Mouse (Mus musculus) large intestine, adult 2 months (tissue): Measurements from ENCODE around the gene Lhx6. TPM values are rescaled to one million over a fixed set of nuclear protein-coding genes. Genes with fewer than 3 reads are reported as not detected.

Source experiments
- DNase-seq: peaks from one replicate; pipeline ENCODE4 v3.0.0-alpha.2; 2012; ENCODE audit warnings: low read depth, low spot score
- WGBS: fragments of 180-500 bp; shearing (Covaris S2); methylation state at CpG from one replicate; pipeline ENCODE4 v1.1.7; 2018; 5-methylcytosine and 5-hydroxymethylcytosine counted together
- polyA plus RNA-seq: library from polyadenylated mRNA; depleted of rRNA; stranded (reverse); fragments of >200 nt; gene quantifications from 2 replicates; pipeline ENCODE4 v1.2.3, GENCODE M21; 2012

The Lhx6 gene
- polyA plus RNA-seq, 1 experiment: 0.55 TPM

- no peak for DNase-seq
- 11% methylated on average over 18 of the region's 18 CpGs for WGBS
Measured at GRCm38 (mm10) chr2:36097129-36097815, 7.9 kb downstream of the Lhx6 start.

- WGBS: 8% methylated on average over 31 of the region's 31 CpGs
- no peak for DNase-seq
Measured at GRCm38 (mm10) chr2:36093914-36094475, 11.2 kb downstream of the Lhx6 start.

GRCm38 (mm10) chr2:36093301-36093700 lies 11.9 kb downstream of the Lhx6 start:
- WGBS: 39% methylated on average over 7 of the region's 7 CpGs
- no peak for DNase-seq

GRCm38 (mm10) chr2:36092748-36093147 lies 12.5 kb downstream of the Lhx6 start:
- WGBS: 15% methylated on average over 4 of the region's 4 CpGs
- no peak for DNase-seq

DNA sequence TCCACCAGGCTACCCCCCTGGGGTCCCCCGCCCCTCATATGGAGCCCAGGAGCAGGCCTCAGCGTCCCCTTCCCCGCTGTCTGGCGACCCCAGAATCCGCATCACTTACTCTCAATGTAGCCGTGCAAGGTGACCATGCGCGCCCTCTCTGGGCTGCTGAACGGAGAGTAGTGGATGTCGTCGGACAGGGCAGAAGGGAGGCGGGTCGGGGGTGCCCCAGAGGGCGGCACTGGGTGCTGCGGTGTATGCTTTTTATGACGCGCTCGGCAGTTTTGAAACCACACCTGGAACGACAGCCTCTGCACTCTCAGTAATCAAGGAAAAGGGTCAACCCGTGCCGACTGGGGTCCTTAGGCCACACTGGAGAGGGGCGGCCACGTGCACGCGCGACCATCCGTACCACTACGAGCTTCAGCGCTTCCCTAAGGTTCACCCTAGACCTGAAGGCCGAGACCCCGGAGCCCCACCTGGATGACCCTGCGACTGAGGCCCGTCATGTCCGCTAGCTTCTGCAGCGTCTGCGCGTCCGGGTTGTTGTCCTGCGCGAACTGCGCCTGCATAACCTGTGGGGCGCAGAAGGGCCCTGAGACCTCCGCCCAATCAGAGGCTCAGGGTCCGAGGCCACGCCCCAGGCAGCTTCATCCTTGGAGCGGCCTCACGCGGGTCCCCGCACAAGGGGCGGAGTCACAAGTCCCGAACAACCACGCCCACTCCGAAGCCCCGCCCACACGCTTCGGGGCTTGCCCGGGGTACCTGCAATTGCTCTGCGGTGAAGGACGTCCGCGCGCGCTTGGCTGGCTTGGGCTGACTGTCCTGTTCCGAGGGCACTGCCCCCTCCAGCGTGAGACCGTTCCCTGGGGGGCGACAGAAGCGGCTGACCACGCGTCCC lies 14.1 kb downstream of the Lhx6 start:
- no peak for DNase-seq
- WGBS: 4% methylated on average over 70 of the region's 70 CpGs

DNA sequence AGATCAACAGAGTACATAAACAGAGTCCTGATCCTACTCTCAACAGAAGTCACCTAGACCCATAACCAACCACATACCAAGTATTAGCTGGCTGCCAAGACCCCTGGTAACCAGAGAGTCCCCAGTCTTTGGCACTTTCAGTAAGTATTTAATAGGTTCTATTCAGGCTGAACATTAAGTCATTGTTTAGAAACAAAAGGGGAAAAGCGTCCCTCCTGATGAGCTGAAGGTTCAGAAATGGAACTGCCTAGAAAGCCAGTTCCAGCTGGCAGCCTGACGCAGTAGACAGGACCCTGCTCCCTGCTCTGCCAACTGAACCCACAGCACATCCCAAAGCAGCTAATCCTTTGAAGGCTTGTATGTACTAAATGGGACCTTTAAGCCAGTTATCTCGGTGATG lies 16.0 kb downstream of the Lhx6 start:
- no peak for DNase-seq
- 40% methylated on average over 3 of the region's 3 CpGs for WGBS

DNA sequence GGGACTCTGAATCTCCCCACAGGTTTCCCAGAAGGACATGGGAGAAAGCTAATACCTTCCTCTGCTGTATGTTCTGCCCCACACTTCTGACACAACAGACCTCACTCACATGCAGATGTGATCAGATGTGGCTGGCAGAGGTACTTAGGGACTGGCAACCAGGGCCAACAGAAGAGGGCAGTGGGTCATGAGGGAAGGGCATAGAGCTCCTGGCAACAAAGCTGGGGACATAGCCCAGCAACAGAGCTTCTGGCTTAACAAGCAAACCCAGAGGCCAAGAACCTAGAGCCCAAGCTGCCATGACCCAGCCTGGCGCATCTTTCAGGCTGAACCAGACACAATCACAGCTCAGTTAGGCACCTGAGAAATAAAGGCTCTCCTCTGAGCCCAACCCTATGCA lies 20.2 kb downstream of the Lhx6 start:
- 96% methylated on average over 1 of the region's 1 CpGs for WGBS
- no peak for DNase-seq

DNA sequence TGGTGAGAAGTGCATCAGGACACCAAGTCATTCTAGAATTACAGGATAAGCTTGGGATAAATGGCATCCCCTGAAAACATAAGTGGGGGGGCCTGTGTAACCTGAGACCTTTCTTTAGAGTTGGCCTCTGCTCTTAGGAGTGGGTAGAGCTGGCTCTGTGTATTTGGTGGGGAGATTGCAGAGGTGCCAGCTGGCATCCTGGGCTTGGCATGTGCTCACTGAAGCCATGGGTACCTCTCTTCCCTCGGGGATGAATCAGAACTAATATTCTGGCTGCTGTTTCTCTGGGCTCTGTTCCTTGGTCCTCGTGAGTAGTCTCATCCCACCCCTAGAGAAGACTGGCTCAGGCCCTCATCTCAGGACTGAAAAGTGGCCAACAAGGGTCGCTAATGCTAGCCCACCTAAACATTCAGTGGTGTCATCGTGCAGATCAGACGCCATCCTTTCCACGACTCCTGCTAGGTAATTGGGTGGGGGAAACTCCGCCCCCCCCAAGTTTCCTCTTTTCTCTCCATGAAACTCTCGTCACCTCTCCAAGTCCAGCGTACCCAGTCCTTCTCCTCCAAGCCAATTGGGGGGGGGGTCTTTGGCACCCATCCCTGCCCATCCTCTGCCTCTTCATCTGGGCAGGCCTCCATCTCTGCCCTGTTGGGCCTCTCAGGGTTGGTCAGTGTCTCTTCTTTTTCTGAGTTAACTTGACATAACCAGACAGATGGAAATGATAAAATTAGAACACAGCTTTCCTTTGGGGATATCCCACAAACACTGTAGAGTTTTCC lies 22.2 kb downstream of the Lhx6 start:
- DNase-seq: no peak
- WGBS: 78% methylated on average over 9 of the region's 9 CpGs

GRCm38 (mm10) chr2:36081446-36081845 lies 23.8 kb downstream of the Lhx6 start:
- 14% methylated on average over 9 of the region's 9 CpGs for WGBS
- no peak for DNase-seq

DNA sequence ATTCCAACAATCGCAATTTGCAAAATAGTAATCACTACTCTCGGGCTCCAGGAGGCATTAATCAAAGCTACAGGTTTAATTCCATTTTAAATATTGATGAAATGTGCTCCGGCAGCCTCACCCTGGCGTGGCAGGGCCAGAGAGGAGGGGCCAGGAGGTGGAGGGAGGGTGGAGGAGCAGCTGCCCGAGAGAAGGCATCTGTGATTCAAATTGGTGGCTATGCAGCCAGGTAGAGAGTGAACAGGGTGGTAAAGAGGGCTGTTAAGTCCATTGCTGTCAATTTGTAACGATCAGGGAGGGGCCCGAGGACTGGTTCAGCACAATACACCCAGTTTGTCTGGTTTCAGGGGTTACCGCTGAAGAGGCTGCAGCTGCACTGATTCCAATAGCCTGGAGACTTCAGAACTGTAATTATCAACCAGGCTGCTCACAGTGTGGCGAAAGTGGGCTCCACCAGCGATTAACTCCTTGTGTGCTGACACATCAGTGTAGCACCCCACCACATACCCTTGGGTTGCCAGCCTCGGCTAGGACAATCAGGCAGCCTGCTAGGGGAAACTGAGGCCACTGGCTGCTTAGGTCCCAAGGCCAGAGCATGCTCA lies 27.9 kb downstream of the Lhx6 start:
- no peak for DNase-seq
- 17% methylated on average over 11 of the region's 11 CpGs for WGBS

DNA sequence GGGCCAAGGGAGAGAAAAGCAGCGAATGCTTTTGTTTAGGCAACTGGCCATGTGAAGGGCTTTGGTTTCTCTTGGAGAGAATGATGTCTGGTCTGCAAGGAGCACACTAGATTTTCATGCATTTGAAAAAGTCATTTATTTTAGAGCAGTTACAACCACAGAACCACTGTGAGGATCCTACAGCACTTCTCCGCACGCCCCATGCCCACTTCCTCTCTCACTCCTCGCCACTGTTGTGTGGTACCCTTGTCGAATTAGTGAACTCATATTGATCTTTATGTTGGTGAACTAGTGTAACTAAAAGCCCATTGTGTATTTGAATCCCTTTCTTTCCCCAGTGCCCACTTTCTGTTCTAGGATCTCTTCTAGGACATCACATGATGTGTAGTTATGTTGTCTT lies 30.0 kb downstream of the Lhx6 start:
- DNase-seq: no peak
- WGBS: 83% methylated on average over 5 of the region's 5 CpGs

DNA sequence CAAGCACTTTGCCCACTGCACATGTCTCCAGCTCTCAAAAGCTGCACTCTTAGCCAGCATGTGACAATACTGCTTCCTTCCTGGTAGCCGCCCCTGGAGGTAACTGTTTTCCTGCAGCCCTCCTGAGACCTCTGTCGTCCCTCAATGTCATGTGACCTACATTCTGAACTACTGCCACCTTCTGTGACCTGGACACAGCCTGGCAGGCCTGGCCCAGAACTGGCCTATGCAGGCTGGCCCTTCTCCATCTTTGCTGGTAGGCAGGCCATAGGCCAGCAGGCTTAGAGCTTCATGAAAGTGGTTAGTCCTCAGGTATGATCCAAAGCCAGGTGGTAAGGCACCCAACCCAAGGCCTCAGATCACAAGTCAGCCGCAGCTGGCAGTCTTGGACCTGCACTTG lies 31.4 kb downstream of the Lhx6 start:
- no peak for DNase-seq
- WGBS: 40% methylated on average over 3 of the region's 3 CpGs

DNA sequence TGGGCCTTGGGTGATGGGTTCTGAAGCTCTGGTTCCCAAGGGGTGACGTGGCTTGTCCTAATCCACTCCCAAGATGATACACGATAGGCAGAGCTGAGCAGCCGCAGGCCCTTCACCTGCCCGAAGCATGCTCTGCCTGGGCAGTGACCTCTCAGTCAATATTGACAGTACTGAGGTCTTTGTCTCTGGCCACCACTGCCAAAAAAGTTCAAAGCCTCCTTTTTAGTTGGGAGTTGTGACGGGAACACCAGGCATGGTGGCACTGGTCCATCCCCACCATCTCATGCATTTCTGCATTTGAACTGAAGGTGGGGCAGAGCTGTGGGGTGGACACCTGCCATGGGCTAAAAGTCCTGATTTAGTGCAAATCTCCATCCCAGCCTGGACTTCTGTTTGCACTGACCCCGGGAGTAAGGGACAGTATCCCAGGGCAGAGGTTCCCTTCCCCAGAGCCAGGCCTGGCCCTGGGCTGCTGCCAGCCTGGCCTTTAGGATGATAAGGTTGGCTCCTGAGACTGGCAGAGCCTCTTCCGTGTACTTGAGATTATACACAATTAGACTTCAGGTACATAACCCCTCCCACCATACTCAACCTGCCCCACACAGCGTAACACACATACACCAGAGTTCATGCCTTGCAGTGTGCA lies 33.4 kb downstream of the Lhx6 start:
- no peak for DNase-seq
- 43% methylated on average over 8 of the region's 8 CpGs for WGBS

DNA sequence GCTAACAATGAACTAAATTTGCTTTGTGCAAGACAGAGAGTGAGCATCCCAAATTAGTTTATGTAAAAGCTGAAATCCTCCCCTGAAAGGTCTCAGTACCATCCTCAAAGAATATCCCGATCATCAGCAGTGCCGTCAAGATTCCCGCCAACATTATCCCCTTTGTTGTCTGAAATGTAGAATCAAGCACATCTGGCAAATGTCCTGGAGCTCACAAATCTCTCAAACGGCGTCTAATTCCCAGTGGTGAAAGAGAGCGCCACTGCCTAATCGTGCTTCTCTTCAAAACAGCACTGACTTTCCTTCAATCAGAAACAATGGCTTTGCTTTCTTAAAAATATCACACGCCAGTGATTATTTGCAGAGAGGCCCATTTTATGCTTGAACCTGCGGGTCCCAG lies 38.1 kb downstream of the Lhx6 start:
- no peak for DNase-seq
- 68% methylated on average over 9 of the region's 9 CpGs for WGBS

GRCm38 (mm10) chr2:36061409-36061808 lies 43.8 kb downstream of the Lhx6 start:
- WGBS: 54% methylated on average over 5 of the region's 5 CpGs
- DNase-seq: no peak

DNA sequence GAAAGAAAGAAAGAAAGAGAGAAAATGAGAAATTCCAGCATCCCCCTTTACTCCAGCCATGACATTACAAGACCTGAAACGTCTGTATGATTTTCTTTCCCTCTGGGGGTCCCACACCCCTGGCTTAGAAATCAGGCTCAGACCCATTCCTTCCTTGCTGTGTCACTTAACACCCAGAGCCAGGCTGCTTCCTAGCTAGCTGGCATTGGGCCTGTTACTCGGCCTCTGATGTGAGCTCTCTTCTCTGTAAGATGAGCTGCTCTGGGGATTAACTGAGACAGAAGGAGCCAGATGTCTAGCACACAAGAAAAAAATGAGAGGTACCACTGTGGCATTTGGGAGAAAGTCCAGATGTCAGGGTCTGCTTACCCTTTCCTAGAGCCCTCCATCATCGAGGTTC lies 49.0 kb downstream of the Lhx6 start:
- 57% methylated on average over 3 of the region's 3 CpGs for WGBS
- no peak for DNase-seq

DNA sequence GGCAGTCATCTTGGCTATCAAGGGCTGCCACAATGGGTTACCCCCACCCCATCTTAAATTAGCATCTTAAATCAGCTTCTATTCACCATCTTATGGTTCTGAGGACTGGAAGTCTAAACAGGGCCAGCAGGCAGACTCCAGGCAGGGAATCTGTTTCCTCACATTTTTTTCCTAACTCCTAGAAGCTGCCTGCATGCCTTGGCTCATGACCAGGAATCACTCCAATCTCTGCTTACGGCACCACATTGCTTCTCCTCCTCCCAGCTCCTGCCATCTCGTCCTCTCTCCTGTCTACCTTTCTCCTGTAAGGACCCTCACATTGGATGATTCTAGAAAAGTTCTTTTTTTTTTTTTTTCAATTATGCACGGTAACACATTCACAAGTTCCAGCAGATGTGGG lies 52.0 kb downstream of the Lhx6 start:
- DNase-seq: no peak
- 57% methylated on average over 3 of the region's 3 CpGs for WGBS

- no peak for DNase-seq
- WGBS: 42% methylated on average over 10 of the region's 10 CpGs
Measured at GRCm38 (mm10) chr2:36049567-36049954, 55.6 kb downstream of the Lhx6 start.
